Mouse (Mus musculus): ENCODE data around the gene Pnpla1. TPM values are rescaled to one million over a fixed set of nuclear protein-coding genes. Genes with fewer than 3 reads are reported as not detected.

Gene Pnpla1
- polyA plus RNA-seq, 1 experiment from 2014 or later, result not detected

- peak overlapping the region; percentile 84 for H3K27ac ChIP-seq (ENCODE audit: low read depth, low read length)
- 24% methylated on average over 23 of the region's 23 CpGs for WGBS
- peak; percentile 95 for ATAC-seq
- H3K9me3 ChIP-seq (ENCODE audit: control insufficient read depth, low read length), result no peaks in the 10 kb centered on the region
- no peaks in the 10 kb centered on the region for H3K36me3 ChIP-seq (ENCODE audit: control insufficient read depth, insufficient read depth, low read length)
- peak overlapping the region; percentile 45; the same call in 1 of the 2 replicates for H3K9ac ChIP-seq (ENCODE audit: low read depth, low read length)
- H3K4me3 ChIP-seq (ENCODE audit: low read length), result peak overlapping the region; percentile 11; the same call in 1 of the 2 replicates
- H3K27me3 ChIP-seq (replicated peaks; ENCODE audit: control insufficient read depth, insufficient read depth, low read length), result peaks cover under 1% of the 10 kb centered on the region
- H3K4me2 ChIP-seq (ENCODE audit: low read length), result peak overlapping the region; percentile 38
- peaks cover 19% of the 10 kb centered on the region for H3K4me1 ChIP-seq (ENCODE audit: control insufficient read depth, insufficient read depth, low read depth, low read length)
Observed at GRCm38 (mm10) chr17:28904546-28905376, 46.5 kb downstream of the Pnpla1 start.

DNA sequence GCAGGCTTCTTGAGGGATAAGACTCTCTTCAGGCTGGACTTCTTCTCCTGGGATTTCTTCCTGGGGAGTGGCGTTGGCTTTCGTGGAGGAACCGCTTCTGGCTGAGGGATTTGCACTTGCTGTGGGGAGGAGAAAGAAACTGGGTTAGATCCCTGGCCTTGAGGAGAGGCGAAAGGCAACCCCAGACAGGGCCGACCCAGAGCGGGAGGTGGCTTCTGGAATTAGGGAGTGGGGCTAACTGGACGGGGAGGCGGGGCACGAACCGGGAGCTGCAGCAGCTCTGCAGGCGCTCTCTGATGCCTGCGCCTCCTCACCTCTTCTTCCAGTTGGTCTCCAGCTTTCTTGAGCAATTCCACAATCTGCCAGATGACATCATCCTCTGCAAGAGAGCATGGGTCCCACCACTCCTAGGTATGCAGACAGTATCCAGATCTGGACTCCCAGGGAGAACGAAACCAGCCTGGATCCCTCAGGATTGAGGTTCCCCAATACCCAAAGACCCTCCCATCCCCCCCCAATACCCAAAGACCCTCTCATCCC, 47.2 kb downstream of the Pnpla1 start:
- ATAC-seq, result peak; percentile 37
- no peaks in the 10 kb centered on the region for H3K9me3 ChIP-seq (ENCODE audit: control insufficient read depth, low read length)
- peaks cover 5% of the 10 kb centered on the region for H3K27me3 ChIP-seq (replicated peaks; ENCODE audit: control insufficient read depth, insufficient read depth, low read length)
- no peaks in the 10 kb centered on the region for H3K36me3 ChIP-seq (ENCODE audit: control insufficient read depth, insufficient read depth, low read length)
- H3K4me2 ChIP-seq (ENCODE audit: low read length), result peak overlapping the region; percentile 38
- 61% methylated on average over 13 of the region's 13 CpGs for WGBS
- peak overlapping the region; percentile 29 for H3K9ac ChIP-seq (ENCODE audit: low read depth, low read length)
- H3K4me1 ChIP-seq (ENCODE audit: control insufficient read depth, insufficient read depth, low read depth, low read length), result peaks cover 19% of the 10 kb centered on the region
- H3K27ac ChIP-seq (ENCODE audit: low read depth, low read length), result peak overlapping the region; percentile 84
- H3K4me3 ChIP-seq (ENCODE audit: low read length), result peak overlapping the region; percentile 11; the same call in 1 of the 2 replicates

GRCm38 (mm10) chr17:28907959-28908358, 49.7 kb downstream of the Pnpla1 start:
- ATAC-seq, result no peak
- no peaks in the 10 kb centered on the region for H3K36me3 ChIP-seq (ENCODE audit: control insufficient read depth, insufficient read depth, low read length)
- no peak overlapping the region for H3K4me2 ChIP-seq (ENCODE audit: low read length)
- no peak overlapping the region for H3K27ac ChIP-seq (ENCODE audit: low read depth, low read length)
- H3K27me3 ChIP-seq (replicated peaks; ENCODE audit: control insufficient read depth, insufficient read depth, low read length), result peaks cover 5% of the 10 kb centered on the region
- WGBS, result 53% methylated on average over 7 of the region's 7 CpGs
- no peak overlapping the region for H3K9ac ChIP-seq (ENCODE audit: low read depth, low read length)
- H3K4me3 ChIP-seq (ENCODE audit: low read length), result no peak overlapping the region
- H3K4me1 ChIP-seq (ENCODE audit: control insufficient read depth, insufficient read depth, low read depth, low read length), result peaks cover 19% of the 10 kb centered on the region
- H3K9me3 ChIP-seq (ENCODE audit: control insufficient read depth, low read length), result no peaks in the 10 kb centered on the region

DNA sequence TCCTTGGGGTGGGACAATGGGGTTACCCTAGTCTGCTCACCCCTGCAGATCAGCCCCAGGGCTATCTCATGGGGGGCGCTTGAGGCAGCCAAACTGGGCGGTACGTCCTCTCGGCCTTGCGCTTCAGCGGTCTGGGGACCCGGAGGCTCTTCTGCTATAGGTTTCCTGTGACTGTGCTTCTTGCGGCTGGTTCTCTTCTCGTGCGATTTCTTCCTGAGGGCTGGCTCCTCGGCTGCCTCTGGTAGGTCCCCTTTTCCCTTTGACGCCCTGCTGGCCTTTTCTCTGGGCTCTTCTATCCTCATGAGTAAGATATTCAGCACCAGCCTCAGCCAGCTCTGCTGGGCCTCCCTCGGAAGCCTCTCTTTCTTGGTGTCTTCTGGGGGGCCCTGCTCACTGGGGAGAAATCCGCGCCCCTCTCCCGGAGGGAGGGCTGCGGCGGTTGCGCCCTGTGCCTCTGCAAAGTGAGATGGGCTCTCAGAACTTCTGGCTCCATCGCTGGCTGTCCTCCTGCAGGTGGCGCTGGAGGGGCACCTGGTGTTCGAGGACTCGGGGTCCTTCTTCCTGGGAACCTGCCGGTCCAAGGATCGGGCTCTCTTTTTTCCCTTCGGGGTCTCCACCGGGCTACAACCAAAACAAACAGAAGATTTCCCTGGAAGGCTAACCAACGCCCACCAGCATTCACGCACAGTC, 51.2 kb downstream of the Pnpla1 start:
- Histone ChIP-seq H3K9me3 (ENCODE audit: control insufficient read depth, low read length) (no peaks in the 10 kb centered on the region), H3K9ac (ENCODE audit: low read depth, low read length) (peak overlapping the region; percentile 47; the same call in 1 of the 2 replicates), H3K4me3 (ENCODE audit: low read length) (peak overlapping the region; percentile 18; the same call in 1 of the 2 replicates), H3K4me2 (ENCODE audit: low read length) (peak overlapping the region; percentile 43), H3K27ac (ENCODE audit: low read depth, low read length) (no peak overlapping the region), H3K4me1 (ENCODE audit: control insufficient read depth, insufficient read depth, low read depth, low read length) (peaks cover 16% of the 10 kb centered on the region), H3K36me3 (ENCODE audit: control insufficient read depth, insufficient read depth, low read length) (no peaks in the 10 kb centered on the region), H3K27me3 (replicated peaks; ENCODE audit: control insufficient read depth, insufficient read depth, low read length) (peaks cover 5% of the 10 kb centered on the region)
- 11% methylated on average over 29 of the region's 29 CpGs for WGBS
- no peak for ATAC-seq

- Histone ChIP-seq H3K4me3 (ENCODE audit: low read length) (no peak overlapping the region), H3K36me3 (ENCODE audit: control insufficient read depth, insufficient read depth, low read length) (no peaks in the 10 kb centered on the region), H3K9me3 (ENCODE audit: control insufficient read depth, low read length) (no peaks in the 10 kb centered on the region), H3K27me3 (replicated peaks; ENCODE audit: control insufficient read depth, insufficient read depth, low read length) (peaks cover 5% of the 10 kb centered on the region), H3K9ac (ENCODE audit: low read depth, low read length) (no peak overlapping the region), H3K4me1 (ENCODE audit: control insufficient read depth, insufficient read depth, low read depth, low read length) (peaks cover 9% of the 10 kb centered on the region), H3K4me2 (ENCODE audit: low read length) (no peak overlapping the region; the same call in 1 of the 2 replicates), H3K27ac (ENCODE audit: low read depth, low read length) (no peak overlapping the region)
- no peak for ATAC-seq
- WGBS, result 28% methylated on average over 7 of the region's 7 CpGs
Observed at GRCm38 (mm10) chr17:28910139-28910538, 51.9 kb downstream of the Pnpla1 start.

- H3K27me3 ChIP-seq (replicated peaks; ENCODE audit: control insufficient read depth, insufficient read depth, low read length), result peaks cover 5% of the 10 kb centered on the region
- no peak overlapping the region for H3K9ac ChIP-seq (ENCODE audit: low read depth, low read length)
- H3K4me1 ChIP-seq (ENCODE audit: control insufficient read depth, insufficient read depth, low read depth, low read length), result peaks cover 5% of the 10 kb centered on the region
- no peak overlapping the region for H3K4me2 ChIP-seq (ENCODE audit: low read length)
- WGBS, result 67% methylated on average over 5 of the region's 5 CpGs
- no peaks in the 10 kb centered on the region for H3K36me3 ChIP-seq (ENCODE audit: control insufficient read depth, insufficient read depth, low read length)
- H3K9me3 ChIP-seq (ENCODE audit: control insufficient read depth, low read length), result no peaks in the 10 kb centered on the region
- H3K4me3 ChIP-seq (ENCODE audit: low read length), result no peak overlapping the region
- ATAC-seq, result no peak
- no peak overlapping the region for H3K27ac ChIP-seq (ENCODE audit: low read depth, low read length)
Observed at GRCm38 (mm10) chr17:28913200-28913599, 55.0 kb downstream of the Pnpla1 start.

DNA sequence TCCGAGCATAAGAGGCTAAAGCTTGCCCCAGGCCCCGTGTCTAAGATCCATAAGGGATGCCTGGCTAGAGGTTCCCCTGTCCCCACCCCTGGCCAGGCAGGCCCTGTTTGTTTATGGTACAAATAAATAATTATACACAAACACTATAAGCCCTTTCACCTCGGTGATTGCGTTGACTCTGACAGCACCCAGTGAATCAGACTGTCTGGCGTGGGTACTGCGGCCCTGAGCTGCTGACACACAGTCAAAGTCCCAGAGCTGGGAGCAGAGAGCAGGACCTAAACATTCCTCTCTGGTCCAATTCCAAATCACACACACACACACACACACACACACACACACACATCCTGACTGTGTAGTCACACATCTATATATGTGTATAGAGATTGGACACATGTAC, 55.7 kb downstream of the Pnpla1 start:
- ATAC-seq, result no peak
- WGBS, result 87% methylated on average over 6 of the region's 6 CpGs
- Histone ChIP-seq H3K9ac (ENCODE audit: low read depth, low read length) (no peak overlapping the region), H3K36me3 (ENCODE audit: control insufficient read depth, insufficient read depth, low read length) (no peaks in the 10 kb centered on the region), H3K4me3 (ENCODE audit: low read length) (no peak overlapping the region), H3K27me3 (replicated peaks; ENCODE audit: control insufficient read depth, insufficient read depth, low read length) (peaks cover 5% of the 10 kb centered on the region), H3K27ac (ENCODE audit: low read depth, low read length) (no peak overlapping the region), H3K4me1 (ENCODE audit: control insufficient read depth, insufficient read depth, low read depth, low read length) (peaks cover 5% of the 10 kb centered on the region), H3K9me3 (ENCODE audit: control insufficient read depth, low read length) (no peaks in the 10 kb centered on the region), H3K4me2 (ENCODE audit: low read length) (no peak overlapping the region)

GRCm38 (mm10) chr17:28915060-28915628, 56.9 kb downstream of the Pnpla1 start, which contains the start of gene 4930539E08Rik:
Gene 4930539E08Rik, minus strand, starts transcription at chr17:28915324.
- no peak for ATAC-seq
- H3K4me3 ChIP-seq (ENCODE audit: low read length), result no peak within 1 kb of the TSS
- H3K27me3 ChIP-seq (replicated peaks; ENCODE audit: control insufficient read depth, insufficient read depth, low read length), result peaks cover under 1% of the 10 kb centered on the region; the same call in 1 of the 2 replicates

More at GRCm38 (mm10) chr17:28915060-28915628, 56.9 kb downstream of the Pnpla1 start, which contains the start of gene 4930539E08Rik:
- H3K36me3 ChIP-seq (ENCODE audit: control insufficient read depth, insufficient read depth, low read length), result no peaks in the 10 kb centered on the region
- H3K9me3 ChIP-seq (ENCODE audit: control insufficient read depth, low read length), result no peaks in the 10 kb centered on the region
- no peak within 1 kb of the TSS for H3K4me2 ChIP-seq (ENCODE audit: low read length)
- H3K27ac ChIP-seq (ENCODE audit: low read depth, low read length), result no peak within 1 kb of the TSS
- 64% methylated on average over 12 of the region's 12 CpGs for WGBS
- H3K9ac ChIP-seq (ENCODE audit: low read depth, low read length), result no peak within 1 kb of the TSS
- no peaks in the 10 kb centered on the region for H3K4me1 ChIP-seq (ENCODE audit: control insufficient read depth, insufficient read depth, low read depth, low read length)

Data from hindbrain, embryonic 16.5 days (tissue).